Mouse (Mus musculus) cerebellum, postnatal 14 days (tissue): ENCODE results near the gene Olig1.
A peak's percentile ranks its signal among the peaks of the same experiment; 100 is the strongest.
"Not testable (repeated sequence)": the region's sequence is repeated elsewhere in the genome, so short reads cannot be mapped to it uniquely, and the experiment has no call there.

Experiments
- DNase-seq, 2 experiments: peaks; one replicate each; pipeline ENCODE4 v3.0.0; 2021; ENCODE audit warnings: mixed read lengths in 2 of 2

Gene Olig1

DNA sequence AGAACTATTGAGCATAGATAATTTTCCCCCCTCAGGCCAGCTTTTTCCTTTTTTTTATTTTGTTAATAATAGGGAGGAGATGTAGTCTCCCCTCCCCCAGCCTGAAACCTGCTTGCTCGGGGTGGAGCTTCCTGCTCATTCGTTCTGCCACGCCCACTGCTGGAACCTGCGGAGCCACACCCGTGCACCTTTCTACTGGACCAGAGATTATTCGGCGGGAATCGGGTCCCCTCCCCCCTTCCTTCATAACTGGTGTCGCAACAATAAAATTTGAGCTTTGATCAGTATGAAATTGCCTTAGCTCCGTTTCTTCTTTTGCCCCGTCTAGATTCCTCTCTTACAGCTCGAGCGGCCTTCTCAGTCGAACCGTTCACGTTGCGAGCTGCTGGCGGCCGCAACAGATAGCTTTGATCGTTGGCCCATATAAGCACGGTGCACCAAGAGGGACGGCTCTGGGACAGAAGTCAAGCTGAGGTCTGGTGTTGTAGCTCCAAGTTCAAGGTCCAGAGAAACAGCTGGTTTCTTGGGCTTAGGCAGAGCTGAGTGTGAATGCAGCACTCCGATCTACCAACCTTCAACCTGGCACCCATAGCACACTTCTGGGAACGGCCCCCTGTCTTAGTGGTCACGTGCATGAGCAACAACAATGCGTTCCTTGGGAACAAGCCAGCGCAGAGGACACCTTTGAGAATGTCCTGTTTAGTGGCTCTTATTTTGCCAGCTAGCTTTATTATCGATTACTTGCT, 14.0 kb upstream of the Olig1 start:
- not testable (repeated sequence) for DNase-seq

DNA sequence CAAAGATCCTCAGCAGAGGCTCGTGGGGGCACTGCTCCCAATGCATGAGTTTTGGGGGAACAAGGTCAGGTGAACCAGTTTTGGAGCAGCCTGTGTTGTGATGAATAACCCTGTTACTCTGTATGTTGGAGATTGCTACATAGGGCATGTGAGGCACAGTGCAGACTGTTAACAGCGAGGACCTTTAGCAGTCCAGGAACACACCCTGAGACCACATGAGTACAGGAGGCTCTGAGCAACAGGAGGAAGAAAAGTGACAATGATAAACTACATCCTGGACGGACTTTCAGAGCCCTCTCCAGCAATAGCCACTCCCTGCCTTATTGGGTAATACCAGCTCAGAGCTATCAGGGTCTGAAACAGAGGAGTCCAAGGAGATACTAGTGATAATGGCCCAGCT, 10.6 kb upstream of the Olig1 start:
- DNase-seq = no peak

DNA sequence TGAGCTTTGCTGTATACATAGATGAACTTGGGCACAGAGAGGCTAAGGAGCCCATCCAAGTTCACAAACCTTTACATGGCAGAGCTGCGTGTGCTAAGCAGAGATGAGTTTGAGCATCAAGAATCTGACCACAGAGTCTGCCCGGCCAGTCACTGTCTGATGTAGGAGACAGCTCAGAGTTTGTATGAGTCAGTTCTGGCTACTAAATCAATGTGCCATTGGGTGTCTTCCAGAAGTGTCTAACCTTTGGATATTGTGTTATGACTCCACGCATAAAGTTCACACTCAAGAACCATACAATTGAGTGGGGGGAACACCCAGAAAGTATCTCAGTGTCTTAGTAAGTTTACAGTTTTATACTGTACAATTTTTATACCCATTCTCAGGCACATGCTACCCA, 8.7 kb upstream of the Olig1 start:
- DNase-seq = no peak

DNA sequence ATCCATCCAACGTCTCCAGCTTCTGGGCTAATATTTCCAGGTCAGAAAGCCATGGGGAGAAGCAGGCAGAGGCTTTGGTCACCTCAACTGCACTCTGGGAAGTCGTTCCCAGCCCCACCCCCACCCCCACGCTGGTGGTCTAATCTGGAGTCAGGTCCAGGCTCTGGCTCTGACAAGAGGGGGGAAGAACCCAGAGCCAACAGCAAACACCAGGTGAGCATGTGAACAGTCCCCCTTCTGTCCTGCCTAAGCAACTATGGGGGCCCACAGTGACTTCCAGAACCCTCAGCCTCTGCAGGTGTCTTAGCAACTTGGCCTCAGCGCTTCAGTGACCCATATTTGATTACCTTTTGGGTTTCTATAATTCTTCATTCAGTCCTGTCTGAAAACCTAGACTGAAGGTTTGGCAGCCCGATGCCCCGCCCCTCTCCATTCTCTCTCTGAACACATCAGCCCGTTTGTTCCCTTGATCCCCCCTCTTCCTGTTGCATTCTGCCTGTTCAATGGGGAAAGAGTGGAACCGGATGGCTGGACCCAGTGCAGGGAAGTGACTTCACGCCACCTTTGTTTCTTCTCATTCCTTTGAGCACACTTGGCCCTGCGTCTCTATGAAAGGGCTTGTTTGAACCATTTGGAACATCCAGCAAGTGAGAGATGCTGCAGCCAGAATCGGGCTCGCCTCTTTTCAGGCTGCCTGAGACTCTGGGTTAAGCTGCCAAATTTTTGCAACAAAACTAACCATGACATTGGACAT, 6.9 kb upstream of the Olig1 start:
- no peak for DNase-seq

DNA sequence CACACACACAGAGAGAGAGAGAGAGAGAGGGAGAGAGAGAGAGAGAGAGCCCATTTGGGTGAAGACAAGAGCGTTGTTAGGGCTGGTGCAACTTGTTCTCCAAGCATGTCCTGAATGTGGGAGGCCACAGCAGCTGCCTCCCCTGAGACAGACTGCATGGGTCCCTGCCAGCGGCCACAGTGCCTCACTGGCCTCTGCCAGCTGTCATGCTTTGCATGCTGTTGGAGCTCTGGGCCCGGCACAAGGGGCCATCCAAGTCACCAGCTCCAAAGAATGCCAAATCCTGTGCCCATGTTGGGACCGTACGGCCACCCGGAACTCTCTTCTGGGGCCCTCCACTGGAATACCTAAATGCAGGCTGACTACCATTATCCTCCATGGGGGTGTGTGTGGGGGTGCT, 3.6 kb upstream of the Olig1 start:
- peak; percentile 35 to 59 for DNase-seq

DNA sequence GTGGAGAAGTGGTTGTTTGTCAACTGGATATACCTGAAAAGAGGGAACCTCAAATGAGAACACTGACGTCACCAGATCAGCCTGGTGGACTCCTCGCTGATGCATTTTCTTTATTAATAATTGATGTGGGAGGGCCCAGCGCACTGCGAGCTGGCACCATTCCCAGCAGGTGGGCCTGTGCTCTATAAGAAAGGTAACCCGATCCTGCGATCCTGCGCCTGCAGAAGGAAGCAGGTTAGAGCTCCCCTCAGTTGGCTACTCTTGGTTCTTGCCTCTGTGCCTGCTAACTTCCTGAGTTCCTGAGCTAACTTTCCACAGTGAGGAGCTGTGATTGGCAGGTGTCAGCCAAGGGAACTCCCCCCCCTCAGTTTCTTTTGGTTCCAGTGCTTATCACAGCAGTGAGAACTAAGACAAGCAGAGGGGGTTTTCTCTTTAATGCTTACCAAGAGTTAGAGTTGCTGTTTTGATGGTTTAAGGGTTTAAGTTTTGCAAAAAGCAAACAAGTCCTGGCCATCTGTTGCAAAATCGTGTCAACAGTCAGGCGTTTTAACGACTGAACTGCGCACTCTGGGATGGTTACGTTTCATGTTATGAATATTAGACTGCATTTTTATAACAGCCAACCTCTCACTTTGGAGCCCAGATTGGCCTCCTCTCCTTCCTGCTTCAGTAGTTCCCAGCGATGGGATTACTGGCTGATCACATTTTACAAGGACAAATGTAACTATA, 684 bp upstream of the Olig1 start:
- DNase-seq = no peak

DNA sequence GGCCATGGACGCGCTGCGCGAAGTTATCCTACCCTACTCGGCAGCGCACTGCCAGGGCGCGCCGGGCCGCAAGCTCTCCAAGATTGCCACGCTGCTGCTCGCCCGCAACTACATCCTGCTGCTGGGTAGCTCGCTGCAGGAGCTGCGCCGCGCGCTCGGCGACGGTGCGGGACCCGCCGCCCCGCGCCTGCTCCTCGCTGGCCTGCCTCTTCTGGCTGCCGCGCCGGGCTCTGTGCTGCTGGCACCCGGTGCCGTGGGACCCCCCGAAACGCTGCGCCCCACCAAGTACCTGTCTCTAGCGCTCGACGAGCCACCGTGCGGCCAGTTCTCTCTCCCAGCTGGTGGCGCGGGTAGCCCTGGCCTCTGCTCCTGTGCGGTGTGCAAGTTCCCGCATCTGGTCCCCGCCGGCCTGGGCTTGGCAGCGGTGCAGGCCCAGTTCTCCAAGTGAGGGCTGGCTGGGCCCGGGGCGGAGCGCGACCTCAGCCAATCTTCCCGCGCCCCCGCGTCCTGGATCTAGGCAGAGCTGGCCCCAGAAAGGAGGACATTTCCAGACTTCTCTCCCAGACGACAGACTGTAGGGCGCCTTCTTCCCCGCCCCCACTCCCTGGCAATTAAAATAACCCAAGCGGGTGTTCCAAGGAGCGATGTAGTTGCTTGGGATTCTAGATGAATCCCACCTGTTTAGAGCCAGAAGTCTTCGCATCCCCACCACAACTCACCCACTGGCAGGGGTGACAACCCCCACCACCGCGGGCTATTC, 820 bp downstream of the Olig1 start:
- DNase-seq = peak; percentile 19 to 24

DNA sequence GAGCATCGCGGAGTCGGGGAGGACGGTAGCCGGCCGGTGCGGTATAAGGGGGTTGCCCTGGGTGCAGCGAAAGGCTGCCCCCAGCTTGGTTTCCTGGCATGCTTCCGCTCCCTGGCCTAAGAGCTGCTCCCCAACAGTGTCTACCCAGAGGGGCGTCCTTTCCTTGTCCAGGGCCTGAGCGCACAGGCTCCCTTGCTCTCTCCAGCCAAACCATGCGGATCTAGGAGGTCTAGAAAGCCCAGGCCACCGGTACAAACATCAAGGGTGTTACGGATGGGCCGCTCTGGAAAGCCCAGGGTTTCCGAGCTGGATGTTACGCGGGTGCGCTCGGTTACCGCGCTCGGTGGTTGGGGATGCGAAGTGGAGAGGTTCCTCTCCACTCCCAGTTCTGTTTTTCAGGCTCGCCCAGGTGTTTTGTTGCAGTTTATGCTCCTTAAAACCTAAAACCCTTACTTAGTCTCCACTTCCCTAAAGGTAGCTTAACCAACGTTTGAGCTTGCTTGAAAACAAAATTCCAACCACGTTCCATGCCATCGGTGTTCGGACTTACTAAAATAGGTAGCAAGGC, 1.5 kb downstream of the Olig1 start:
- DNase-seq = no peak

DNA sequence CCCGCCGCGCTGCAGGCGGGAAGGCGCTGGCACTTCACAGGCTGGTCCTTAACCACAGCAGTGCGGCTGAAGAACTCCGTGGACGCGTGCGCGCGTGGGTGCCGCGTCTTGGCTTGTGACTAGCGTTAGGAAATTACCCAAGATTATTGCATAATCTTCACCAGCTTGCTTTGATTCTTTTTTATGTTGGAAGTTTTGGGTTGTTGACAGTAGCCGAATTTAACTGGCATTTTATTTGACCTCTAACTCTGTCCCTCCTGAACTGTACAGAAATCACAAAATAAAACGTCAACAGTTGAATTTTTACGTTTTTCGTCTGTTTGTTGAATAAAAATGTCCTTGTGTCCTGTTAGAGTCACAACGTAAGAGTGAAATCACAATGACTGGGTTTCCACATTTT, 2.1 kb downstream of the Olig1 start:
- no peak for DNase-seq

DNA sequence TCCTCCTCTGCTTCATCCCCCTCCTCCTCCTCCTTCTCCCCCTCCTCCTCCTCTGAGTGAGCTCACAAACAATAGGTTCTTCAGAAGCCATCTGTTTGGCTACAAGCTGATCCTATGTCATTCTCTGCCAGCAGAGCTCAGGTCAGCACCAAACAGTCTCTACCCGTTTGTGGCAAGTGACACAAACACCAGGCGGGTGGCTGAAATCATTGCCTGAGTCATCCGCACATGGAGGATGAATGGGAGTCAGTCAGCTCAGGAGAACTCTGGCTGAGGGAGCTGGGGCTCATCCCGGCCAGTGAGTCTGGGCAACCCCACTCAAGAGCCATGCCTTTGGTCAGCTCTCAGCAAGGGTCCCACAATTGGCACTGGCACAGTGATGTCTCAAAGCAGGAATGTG, 10.9 kb downstream of the Olig1 start:
- DNase-seq = no peak

DNA sequence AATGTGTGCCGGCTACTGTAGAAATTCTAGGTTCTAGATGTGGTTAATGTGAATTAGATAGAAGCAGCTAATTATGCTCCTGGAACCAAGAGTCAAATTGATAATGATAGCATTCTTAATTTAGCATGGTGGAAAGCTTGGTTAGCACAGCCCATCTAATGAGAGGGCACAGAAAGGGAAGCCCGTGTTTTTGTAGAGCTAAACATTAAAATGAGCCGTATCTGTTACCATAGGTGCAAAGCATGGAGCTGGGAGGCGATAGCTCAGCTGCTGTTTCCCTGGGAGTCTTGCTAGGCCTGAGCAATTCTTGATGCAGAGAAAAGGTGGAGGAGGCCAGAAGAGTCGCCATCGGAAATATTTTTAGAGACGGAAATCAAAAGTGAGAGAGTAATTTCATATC, 22.5 kb downstream of the Olig1 start:
- no peak for DNase-seq

DNA sequence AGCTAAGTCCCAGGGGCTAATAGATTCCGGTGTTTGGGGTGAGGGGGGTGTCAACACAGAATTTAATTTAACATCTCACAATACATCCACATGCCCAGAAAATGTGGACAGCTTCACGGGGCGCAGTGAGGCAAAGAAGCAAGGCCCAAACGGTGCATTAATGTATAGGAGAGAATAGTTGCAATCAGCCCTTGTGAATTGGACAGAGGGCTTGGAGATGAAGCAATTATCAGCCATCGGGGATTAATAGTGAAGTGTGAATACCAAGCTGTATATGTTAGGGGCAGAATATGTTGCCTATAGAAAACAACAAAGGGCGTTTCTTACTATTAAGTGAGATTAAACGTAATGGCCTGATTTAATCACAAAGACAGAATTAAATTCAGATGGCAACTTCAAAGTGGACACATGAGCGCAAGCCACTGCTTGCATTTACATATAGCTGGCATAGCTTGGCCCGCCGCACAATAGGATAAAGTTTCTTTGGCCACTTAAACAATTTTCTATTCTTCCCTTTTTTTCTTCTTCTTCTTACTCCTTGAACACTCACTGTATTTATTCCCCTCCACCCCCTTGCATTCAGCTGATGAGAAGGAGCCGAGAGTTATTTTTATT, 23.3 kb downstream of the Olig1 start:
- DNase-seq = no peak

DNA sequence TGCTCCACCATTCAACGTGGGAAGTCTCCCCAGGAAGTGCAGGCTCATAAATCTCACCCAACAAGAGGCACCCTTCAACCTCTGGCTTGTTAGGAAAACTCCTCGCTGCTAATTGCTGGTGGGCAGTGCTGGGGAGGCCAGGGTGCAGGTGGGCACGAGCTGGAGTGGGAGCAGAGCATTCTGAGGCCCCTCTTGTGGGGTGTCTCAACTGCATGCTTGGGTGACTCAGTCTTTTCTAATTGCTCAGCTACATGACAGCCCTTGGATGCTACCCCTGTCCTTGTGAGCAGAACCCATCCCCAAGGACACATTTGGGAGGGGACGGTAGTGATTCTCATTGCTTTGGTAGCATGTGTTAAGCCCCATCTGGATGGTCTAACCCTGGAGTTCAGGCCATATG, 28.2 kb downstream of the Olig1 start:
- DNase-seq = no peak

DNA sequence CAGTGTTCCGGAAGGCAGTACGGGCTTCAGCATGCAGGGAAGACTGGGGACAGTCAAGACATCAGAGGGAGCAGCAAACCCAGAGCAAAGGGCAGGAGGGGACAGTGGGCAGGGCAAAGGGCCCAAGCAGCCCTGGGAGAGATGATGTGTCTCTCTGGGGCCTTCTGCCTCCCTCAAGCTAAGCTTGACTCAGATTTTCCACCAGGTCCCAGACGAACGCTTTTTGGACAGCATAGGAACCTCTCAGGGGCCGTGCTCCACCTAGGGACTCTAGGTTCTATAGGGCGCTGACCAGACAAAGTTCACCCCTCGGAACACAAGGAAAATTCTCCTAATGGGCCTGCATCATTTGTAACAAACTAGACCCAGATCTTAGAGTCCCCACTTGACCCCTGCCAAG, 29.8 kb downstream of the Olig1 start:
- DNase-seq = no peak

DNA sequence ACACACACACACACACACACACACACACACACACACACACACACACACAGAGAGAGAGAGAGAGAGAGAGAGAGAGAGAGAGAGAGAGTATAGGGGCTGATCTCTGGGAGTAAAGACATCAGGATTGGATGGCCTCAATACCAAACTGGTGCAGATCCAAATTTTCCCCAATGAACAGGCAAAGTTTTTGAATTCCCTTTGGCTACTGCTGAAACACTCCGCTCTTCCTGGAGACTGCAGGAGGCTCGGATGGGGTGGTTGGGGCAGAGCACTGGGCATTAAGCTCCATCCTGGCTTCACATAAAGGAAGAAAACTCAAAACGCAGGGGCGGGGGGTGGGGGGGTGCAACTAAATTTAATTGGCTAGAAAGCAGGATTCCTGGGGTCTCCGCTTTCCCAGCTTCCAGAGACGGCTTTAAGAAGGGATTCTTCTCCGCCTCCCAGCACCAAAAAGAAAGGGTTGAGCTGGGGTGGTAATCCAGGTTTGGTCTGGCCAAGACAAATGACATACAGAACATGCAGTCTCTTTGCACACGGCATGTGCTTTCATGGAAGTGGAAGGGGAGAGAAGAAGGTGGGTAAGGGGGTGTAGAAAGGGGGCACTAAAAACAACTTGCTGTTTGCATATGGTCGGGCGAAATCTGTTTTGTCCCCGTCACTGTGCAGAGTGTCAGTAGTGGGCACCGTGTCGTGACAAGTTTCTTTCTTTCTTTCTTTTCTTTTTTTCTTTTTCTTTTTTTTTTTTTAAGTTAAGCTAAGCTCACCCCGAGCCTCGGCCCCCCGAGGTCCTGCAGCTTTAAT, 31.3 kb downstream of the Olig1 start:
- DNase-seq = no peak

DNA sequence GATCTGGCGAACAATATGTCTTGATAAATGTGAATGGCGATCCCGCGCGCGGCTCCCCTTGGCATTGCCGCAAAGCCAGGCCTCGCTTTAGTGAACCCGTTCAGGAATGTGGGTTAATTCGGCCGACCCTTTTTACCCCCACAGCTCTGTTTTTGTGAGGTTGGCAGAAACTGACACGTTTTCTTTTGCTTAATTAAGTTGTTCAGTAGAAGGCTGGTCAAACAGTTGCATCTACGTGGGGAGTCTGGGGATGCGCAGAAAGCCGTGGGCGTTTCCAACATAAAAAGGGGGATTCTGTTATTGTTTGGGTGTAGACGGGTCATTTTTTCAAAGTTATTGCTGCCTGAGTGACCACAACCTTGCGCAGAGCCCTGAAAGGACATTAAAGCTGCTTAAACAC, 31.9 kb downstream of the Olig1 start:
- no peak for DNase-seq

DNA sequence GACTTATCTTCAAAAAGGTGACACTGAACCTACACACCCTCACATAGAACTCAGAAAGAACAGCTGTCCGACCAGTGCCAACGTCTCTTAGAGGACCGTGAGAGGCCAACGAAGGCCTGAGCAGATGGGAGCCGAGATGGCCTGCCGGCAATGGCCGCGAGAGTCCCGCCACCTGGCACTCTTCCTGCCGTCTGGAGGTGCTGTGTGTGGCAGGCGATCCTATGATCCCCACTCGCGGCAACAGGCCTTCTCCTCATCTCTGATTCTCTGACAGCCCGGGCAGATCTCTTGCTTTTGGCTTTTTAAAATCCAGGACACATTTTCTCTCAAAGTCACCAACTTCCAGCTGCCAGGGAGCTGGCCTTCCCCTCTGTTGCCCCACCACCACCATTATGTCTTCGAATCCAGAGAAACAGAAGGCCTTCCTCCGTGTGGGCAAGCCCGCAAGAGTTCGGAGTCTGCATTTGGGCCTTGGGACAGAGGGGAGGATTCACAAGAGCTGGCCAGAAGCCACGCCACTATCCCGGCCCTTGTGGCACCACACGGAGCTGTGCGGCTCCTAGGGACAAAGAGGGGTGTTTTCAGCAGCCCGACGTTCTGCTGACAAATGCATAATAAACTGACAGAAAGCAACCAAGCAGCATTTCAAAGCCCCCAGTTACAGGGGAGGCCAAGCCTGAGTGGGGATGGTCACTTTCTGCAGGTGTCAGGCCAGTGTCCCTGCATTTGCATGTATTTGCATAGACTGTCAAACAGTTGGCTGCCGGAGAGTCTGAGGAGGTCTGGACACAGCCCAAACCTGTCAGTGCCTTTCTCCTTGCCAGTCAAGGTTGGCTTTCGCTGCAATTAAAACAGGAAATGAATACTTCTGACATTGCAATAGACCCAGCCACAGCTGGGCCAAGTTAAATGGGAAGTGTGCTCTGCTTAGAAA, 34.5 kb downstream of the Olig1 start:
- DNase-seq = peak; percentile 66 to 81

DNA sequence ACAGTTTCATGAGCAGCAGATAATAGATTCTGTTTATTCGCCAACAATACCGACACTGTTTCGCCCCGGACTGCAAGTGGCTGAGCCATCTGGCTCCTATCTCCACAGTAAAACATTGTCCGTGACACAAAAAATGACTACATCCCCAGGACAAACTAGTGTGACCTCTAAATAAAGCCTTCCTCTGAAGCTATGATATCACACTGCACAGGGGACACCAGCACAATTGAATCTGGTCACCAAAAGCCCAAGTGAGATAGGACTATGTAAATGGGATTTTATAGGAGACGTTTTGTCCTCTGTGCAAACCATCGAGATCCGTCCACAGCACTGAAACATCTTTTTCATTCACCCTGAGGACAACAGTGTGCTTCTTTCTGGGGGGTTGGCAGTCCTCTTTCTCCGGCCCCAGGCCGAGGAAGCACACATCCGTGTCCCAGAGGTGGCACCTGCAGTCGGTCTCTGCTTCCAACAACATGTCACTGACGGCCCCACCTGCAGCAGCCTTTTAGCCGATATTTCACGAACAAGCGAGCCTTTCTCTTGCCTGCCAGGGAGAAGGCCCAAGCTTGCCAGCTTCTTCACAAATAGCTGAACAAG, 36.0 kb downstream of the Olig1 start:
- peak; percentile 35 to 36 for DNase-seq

DNA sequence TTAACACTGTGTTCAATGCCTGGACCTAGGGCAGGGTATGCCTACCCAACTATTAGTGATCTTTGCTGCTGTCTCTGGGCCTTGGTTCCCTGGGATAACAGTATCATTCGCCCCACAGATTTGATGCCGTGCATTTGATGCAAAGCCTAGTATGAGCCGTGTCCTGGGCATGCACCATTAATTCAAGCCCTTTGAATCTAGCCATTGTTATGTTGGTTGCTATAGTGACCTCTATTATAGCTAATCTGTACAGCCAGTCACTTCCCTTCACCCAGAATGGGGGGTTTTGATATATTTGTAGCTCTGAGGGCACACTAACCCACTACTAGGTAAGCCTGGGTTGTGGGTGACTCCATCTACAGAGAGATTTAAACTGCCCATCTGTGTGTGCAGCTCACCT, 40.3 kb downstream of the Olig1 start:
- no peak for DNase-seq

DNA sequence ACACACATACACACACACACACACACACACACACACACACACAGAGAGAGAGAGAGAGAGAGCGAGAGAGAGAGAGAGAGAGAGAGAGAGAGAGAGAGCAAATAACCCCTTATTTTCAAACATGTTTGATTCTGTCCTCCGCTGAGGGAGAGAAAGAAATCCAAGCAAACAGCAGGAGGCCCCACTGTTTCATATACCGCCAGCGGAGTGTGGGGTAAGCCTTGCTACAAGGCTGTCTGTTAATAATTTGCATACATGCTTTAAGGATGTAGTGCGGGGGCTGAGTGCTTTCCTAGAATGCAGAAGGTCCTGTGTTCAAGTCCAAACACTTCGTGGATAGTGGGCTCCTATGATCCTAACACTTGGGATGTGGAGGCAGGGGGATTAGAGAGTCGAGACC, 43.3 kb downstream of the Olig1 start:
- DNase-seq = no peak
